Mouse (Mus musculus) forebrain, embryonic 16.5 days (tissue): ENCODE results near the gene Rab1a. TPM values are rescaled to one million over a fixed set of nuclear protein-coding genes. Genes with fewer than 3 reads are reported as not detected.

Experiments used
- ATAC-seq: fragments of 200-750 bp; cut with Nextera tagmentation; 2 replicates; pipeline ENCODE4 v1.8.0; 2017; ENCODE audit warnings: mild to moderate bottlenecking, moderate library complexity
- H3K27ac ChIP-seq: fragments of 300-500 bp; sonication (generic); 2 replicates; pipeline ENCODE4 v1.5.1; 2014; ENCODE audit warnings: low read length, control low read depth
- H3K27me3 ChIP-seq: fragments of 300-500 bp; sonication (generic); replicated peaks from 2 replicates; pipeline ENCODE4 v1.6.1; 2014; ENCODE audit warnings: low read length; ENCODE audit not compliant: control insufficient read depth, insufficient read depth
- H3K36me3 ChIP-seq: fragments of 300-500 bp; sonication (generic); 2 replicates; pipeline ENCODE4 v1.6.1; 2014; ENCODE audit not compliant: control insufficient read depth, insufficient read depth
- H3K4me1 ChIP-seq: fragments of 300-500 bp; sonication (generic); replicated peaks from 2 replicates; pipeline ENCODE4 v1.6.1; 2014; ENCODE audit warnings: low read length; ENCODE audit not compliant: control insufficient read depth, insufficient read depth
- H3K4me2 ChIP-seq: fragments of 300-500 bp; sonication (generic); 2 replicates; pipeline ENCODE4 v1.6.1; 2014; ENCODE audit warnings: mild to moderate bottlenecking, low read length, control low read depth
- H3K4me3 ChIP-seq: fragments of 300-500 bp; sonication (generic); replicated peaks from 2 replicates; pipeline ENCODE4 v1.5.1; 2014; ENCODE audit warnings: mild to moderate bottlenecking, low read length, control low read depth
- H3K9ac ChIP-seq: fragments of 300-500 bp; sonication (generic); replicated peaks from 2 replicates; pipeline ENCODE4 v1.6.1; 2014; ENCODE audit warnings: low read depth, low read length, control low read depth
- H3K9me3 ChIP-seq: fragments of 300-500 bp; sonication (generic); 2 replicates; pipeline ENCODE4 v1.6.1; 2016; ENCODE audit warnings: low read length; ENCODE audit not compliant: control insufficient read depth
- WGBS: fragments of 180-500 bp; shearing (Covaris S2); extraction: QIAGEN DNeasy Blood & Tissue Kit; methylation state at CpG from one replicate; pipeline ENCODE4 v1.1.7; 2014; 5-methylcytosine and 5-hydroxymethylcytosine counted together
- polyA plus RNA-seq: library from polyadenylated mRNA; unstranded; fragments of >200 nt; fragmentation: Nextera tagmentation; extraction: Ambion mirVana; gene quantifications from 2 replicates; pipeline ENCODE4 v1.2.1, GENCODE M21; 2015

Gene Rab1a
- polyA plus RNA-seq, 1 experiment from 2014 or later: 315 TPM

DNA sequence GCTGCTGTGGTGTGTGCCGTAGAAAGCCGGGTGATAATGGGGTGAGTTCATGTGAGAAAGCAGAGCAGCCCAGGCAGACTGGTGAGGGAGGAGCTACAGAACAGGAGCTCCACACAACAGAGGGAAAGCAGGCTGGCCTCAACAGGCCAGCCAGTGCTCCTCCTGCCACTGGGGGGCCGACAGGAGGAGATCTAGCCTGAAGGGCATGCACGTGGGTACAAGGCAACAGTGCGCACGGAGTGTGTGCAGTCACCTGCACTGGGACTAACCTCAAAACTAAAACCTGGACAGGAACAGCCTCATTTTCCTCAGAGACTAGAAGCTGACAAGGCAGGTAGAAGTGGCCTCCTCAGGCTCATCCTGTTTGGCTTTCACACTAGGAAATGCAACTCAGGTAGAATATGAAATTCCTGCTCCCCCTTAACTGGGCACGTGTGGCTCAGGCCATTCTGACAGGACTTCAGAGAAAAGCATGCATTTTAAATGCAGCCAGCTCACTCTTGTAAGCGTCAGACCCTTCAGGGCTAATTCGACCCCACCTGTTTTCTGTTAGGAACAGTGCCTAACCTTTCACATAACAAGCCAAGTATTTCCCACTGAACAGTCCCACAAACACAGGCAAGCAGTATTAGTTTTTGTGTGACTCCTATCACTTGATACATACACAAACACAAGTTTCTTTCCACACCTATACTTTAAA lies 42.1 kb downstream of the Rab1a start:
- Histone ChIP-seq H3K36me3 (peaks cover 17% of the 10 kb centered on the region), H3K9ac (no peak overlapping the region), H3K4me1 (peaks cover 16% of the 10 kb centered on the region), H3K4me3 (no peak overlapping the region), H3K9me3 (no peaks in the 10 kb centered on the region), H3K4me2 (no peak overlapping the region), H3K27ac (no peak overlapping the region), H3K27me3 (no peaks in the 10 kb centered on the region)
- 48% methylated on average over 9 of the region's 9 CpGs for WGBS
- peak; percentile 26; the same call in 1 of the 2 replicates for ATAC-seq

DNA sequence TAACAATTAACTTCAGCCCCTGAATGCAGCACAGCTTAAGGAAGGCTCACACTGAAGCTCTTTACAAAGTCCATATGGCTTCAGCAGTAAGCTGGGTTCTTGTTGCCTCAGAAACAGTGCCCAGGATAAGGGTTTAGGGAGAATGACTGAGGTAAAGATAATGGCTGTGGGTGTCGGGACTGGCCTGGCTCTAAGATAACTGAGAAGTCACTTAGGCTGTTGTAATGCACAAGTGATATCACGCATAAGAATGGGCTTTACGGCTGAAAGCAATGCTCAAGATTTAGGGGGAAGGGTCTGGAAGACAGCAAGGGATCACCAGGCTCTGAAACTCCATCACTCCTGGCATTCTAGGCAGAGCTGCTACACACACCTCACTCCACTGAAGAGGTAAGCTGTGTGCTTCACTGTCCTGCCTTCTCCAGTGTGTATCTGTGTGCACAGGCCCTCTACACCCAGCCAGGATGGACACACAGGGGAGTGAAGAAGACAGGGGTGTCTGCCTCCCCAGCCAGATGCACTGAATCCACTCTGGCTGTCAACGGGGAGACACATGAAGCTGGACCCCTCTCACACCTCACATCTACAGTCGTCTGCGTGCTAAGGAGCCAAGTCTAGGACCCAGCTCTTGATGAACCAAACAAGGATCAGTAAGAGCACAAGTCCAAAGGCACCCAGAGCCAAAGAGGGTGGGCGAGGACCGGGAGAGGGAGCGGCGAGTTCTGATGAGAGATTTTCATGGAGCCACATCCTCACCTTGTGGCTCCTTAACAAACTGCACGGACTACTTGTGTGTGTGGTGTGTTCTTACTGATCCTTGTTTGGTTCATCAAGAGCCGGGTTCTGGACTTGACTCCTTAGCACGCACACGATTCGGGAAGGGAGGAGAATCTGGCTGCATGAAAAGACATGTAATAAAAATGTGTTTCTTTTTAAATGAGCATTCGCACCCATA lies 43.4 kb downstream of the Rab1a start:
- peaks cover 12% of the 10 kb centered on the region for H3K36me3 ChIP-seq
- peaks cover 19% of the 10 kb centered on the region for H3K4me1 ChIP-seq
- no peak for ATAC-seq
- no peaks in the 10 kb centered on the region for H3K9me3 ChIP-seq
- no peak overlapping the region for H3K4me3 ChIP-seq
- WGBS: 86% methylated on average over 16 of the region's 16 CpGs
- no peaks in the 10 kb centered on the region for H3K27me3 ChIP-seq
- no peak overlapping the region for H3K9ac ChIP-seq
- H3K27ac ChIP-seq: no peak overlapping the region
- no peak overlapping the region for H3K4me2 ChIP-seq

DNA sequence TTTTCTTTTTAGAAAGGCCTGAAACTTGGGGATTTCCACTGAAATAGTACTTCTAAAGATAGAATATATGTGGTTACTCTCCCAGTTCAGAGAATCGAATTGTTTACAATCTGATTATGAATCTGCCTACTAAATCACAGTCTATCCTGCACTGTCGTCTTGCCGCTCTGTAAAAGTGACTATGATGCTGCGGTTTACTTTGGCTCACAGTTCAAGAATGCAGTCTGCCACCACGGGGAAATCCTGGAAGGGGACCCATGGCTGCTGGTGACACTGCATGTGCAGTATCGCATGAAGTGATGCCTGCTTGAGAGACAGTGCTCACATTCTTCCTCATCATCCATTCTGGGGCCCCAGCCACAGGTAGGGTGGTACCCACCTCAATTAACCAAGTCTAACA lies 44.1 kb downstream of the Rab1a start:
- peaks cover 22% of the 10 kb centered on the region for H3K4me1 ChIP-seq
- H3K9me3 ChIP-seq: no peaks in the 10 kb centered on the region
- H3K36me3 ChIP-seq: peaks cover 5% of the 10 kb centered on the region
- no peak overlapping the region for H3K27ac ChIP-seq
- H3K4me2 ChIP-seq: no peak overlapping the region
- no peaks in the 10 kb centered on the region for H3K27me3 ChIP-seq
- H3K4me3 ChIP-seq: no peak overlapping the region
- no peak for ATAC-seq
- 91% methylated on average over 6 of the region's 6 CpGs for WGBS
- no peak overlapping the region for H3K9ac ChIP-seq

DNA sequence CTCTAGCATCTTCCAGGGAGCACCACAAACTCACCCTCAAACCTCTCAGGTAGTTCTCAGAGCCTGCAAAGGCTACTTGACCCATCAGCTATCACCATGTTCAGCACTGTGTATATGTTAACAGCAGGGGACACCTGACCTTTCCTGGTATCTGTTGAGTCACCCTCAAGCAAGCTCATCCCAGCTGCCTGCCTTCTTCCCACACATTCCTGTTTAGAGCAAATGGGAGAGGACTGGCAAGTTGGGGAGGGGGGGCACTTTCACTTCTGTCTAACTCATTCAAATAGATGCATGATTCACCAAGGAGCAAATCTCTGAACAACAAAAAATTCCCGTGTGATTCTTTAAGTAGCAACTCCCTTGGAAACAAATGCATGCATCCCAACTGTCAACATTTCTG lies 45.4 kb downstream of the Rab1a start:
- H3K4me1 ChIP-seq: peaks cover 22% of the 10 kb centered on the region
- H3K36me3 ChIP-seq: no peaks in the 10 kb centered on the region
- no peak overlapping the region for H3K4me2 ChIP-seq
- 57% methylated on average over 1 of the region's 1 CpGs for WGBS
- H3K9ac ChIP-seq: no peak overlapping the region
- no peak overlapping the region for H3K27ac ChIP-seq
- no peaks in the 10 kb centered on the region for H3K27me3 ChIP-seq
- H3K9me3 ChIP-seq: no peaks in the 10 kb centered on the region
- no peak for ATAC-seq
- no peak overlapping the region for H3K4me3 ChIP-seq

DNA sequence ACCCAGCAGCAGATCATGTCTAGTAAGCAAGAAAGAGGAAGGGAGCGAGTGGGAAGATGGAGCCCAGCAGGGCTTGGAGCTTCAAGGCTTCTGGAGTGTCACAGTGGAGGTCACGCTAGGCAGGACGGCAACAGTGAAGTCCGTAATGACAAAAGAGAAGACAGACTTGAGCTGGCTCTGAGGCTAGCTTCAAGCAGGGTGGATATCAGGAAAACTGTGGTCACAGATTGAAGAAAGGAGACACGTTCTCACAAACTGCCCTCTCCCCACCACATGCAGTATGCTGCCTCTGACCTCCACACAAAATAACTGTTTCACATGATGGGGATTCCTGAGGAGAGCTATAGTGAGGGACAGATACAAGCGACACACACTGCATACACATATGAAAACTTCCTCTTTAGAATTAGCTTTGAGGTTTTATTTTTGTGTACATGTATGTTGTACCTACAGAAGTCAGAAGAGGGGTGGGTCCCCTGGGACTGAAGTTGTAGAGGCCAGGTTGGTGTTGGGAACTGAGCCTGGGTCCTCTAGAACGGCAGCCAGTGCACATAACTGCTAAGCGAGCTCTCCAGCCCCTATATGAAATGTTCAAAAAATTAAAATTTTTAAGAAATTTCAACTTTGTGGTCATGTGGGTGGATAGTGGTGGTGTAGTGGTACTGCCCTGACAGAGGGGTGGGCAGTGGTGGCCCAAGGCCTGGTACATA lies 46.1 kb downstream of the Rab1a start:
- no peak for ATAC-seq
- Histone ChIP-seq H3K4me3 (no peak overlapping the region), H3K9me3 (no peaks in the 10 kb centered on the region), H3K36me3 (no peaks in the 10 kb centered on the region), H3K9ac (no peak overlapping the region), H3K27me3 (no peaks in the 10 kb centered on the region), H3K27ac (no peak overlapping the region), H3K4me2 (no peak overlapping the region), H3K4me1 (peaks cover 22% of the 10 kb centered on the region)
- 85% methylated on average over 8 of the region's 8 CpGs for WGBS

DNA sequence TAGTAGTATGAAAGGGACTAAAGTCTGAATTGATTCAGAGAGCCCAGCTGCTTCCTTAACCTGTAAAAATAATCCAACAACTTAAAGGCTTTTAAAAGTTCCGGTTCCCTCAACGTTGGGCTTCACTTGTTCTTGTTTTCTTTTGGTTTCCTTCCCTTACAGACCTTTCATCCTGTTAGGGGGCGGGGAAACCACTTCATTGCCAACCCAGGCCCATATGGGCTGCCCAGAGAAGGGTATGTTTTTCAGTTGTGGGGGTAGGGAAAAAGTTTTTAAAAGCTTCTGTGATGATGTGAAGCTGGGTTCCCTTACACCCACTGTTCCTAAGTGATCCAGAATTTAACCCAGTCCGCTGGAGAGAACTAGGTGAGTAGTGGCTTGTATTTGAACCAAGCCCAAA lies 47.0 kb downstream of the Rab1a start:
- no peaks in the 10 kb centered on the region for H3K9me3 ChIP-seq
- ATAC-seq: no peak
- peak overlapping the region; percentile 84 for H3K4me3 ChIP-seq
- H3K36me3 ChIP-seq: no peaks in the 10 kb centered on the region
- H3K27ac ChIP-seq: peak overlapping the region; percentile 77
- 5% methylated on average over 4 of the region's 4 CpGs for WGBS
- peaks cover 22% of the 10 kb centered on the region for H3K4me1 ChIP-seq
- no peaks in the 10 kb centered on the region for H3K27me3 ChIP-seq
- peak overlapping the region; percentile 61 for H3K4me2 ChIP-seq
- peak overlapping the region; percentile 94; the same call in 1 of the 2 replicates for H3K9ac ChIP-seq

DNA sequence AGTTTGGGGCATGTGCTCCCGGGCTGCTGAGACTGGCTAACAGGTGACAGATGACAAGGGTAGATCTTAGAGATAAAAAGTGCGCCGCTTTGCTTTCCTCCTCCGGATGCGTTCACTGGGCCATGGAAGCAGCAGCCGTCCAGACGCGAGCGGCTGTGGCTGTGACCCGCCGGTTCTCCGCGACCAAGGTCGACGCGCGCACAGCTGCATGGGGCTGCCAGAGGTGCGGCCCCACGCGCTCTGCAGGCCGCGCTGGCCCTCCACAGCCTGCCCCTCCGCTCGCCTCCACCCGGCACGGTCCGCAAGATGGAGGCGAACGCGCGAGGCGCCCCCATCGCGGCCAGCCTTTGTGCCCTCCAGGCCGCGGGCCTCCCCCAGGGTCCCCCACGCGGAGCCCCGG lies 47.6 kb downstream of the Rab1a start:
- Histone ChIP-seq H3K4me2 (peak overlapping the region; percentile 61), H3K27me3 (no peaks in the 10 kb centered on the region), H3K4me3 (peak overlapping the region; percentile 84), H3K27ac (peak overlapping the region; percentile 77), H3K9ac (peak overlapping the region; percentile 94), H3K36me3 (no peaks in the 10 kb centered on the region), H3K9me3 (no peaks in the 10 kb centered on the region), H3K4me1 (peaks cover 22% of the 10 kb centered on the region)
- peak; percentile 64 for ATAC-seq
- WGBS: under 1% methylated on average over 39 of the region's 39 CpGs

DNA sequence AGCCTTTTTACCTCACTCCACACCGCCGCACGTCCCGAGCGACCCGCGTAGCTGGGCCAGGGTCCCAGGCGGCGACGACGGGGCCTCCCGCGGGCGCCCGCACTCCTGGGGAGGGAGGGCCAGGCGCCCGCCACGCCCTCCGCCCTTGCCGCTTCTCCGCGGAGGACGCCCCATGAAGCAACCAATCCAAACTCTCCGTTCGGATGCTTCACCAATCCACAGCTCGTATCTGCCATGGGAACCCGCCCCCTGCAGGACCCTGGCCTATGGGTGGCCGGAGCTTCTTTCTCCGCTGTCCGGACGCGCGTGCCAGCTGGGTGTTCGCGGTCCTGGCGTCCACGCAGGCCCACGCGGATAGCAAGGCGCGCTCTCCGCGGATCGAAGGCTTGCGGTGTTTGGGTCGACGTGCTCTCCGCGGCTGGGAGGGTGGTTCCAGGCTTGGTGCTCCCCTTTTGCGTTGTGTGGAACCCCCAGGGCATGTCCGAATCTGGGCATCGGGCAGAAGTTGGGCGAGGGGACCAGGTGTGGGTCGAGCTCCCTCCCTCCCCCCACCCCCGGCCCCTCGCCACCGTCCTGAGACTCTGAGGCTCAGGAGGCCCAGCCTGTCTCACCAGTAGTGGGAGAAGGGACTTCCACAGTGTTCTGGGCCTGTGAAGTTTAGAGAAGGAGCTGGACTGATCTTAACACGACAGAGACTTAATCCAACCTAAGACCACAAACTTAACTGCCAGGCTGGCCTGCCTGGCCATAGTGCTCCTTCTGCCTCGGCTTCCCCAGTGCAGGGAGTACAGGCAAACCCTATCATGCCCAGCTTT lies 48.3 kb downstream of the Rab1a start, which contains the start of gene Cep68:
TSS of gene Cep68 (minus strand) at position 134 of the 815 bp plus-strand sequence.
- Histone ChIP-seq H3K4me1 (peaks cover 22% of the 10 kb centered on the region), H3K4me2 (peak within 1 kb of the TSS; percentile 92), H3K36me3 (no peaks in the 10 kb centered on the region), H3K9me3 (no peaks in the 10 kb centered on the region), H3K9ac (peak within 1 kb of the TSS; percentile 94), H3K27me3 (no peaks in the 10 kb centered on the region), H3K27ac (peak within 1 kb of the TSS; percentile 77), H3K4me3 (peak within 1 kb of the TSS; percentile 84)
- WGBS: under 1% methylated on average over 57 of the region's 59 CpGs
- peak; percentile 99 for ATAC-seq
